Mouse (Mus musculus) heart, embryonic 14.5 days (tissue): ENCODE data around the gene Fkbp10. TPM values are rescaled to one million over a fixed set of nuclear protein-coding genes. Genes with fewer than 3 reads are reported as not detected.

ENCODE experiments used
- ATAC-seq: fragments of 200-750 bp; cut with Nextera tagmentation; 2 replicates; pipeline ENCODE4 v1.8.0; 2017; ENCODE audit warnings: low read depth, moderate TSS enrichment; ENCODE audit not compliant: insufficient number of reproducible peaks, insufficient read depth, low FRiP score
- H3K27ac ChIP-seq, 2 experiments: fragments of 200-500 bp in 1 of 2; fragments of 300-500 bp in 1 of 2; sonication (generic) in 1 of 2; replicated peaks in 1 of 2; 2 replicates each; pipeline ENCODE4 v1.5.1; 2012 to 2014; ENCODE audit warnings: low read depth in 2 of 2, low read length in 2 of 2, control low read depth in 1 of 2, mild to moderate bottlenecking in 1 of 2, mixed read lengths in 1 of 2; ENCODE audit not compliant: control insufficient read depth in 1 of 2, insufficient read depth in 1 of 2
- H3K27me3 ChIP-seq: fragments of 300-500 bp; sonication (generic); 2 replicates; pipeline ENCODE4 v1.6.1; 2014; ENCODE audit warnings: mild to moderate bottlenecking, low read length, control low read depth; ENCODE audit not compliant: control insufficient read depth, insufficient read depth
- H3K36me3 ChIP-seq: fragments of 300-500 bp; sonication (generic); 2 replicates; pipeline ENCODE4 v1.6.1; 2014; ENCODE audit warnings: mild to moderate bottlenecking, control low read depth, low read length, mixed read lengths; ENCODE audit not compliant: control insufficient read depth, insufficient read depth
- H3K4me1 ChIP-seq, 2 experiments: fragments of 200-500 bp in 1 of 2; fragments of 300-500 bp in 1 of 2; sonication (generic) in 1 of 2; 2 replicates each; pipeline ENCODE4 v1.6.1; 2012 to 2014; ENCODE audit warnings: low read length in 2 of 2, control low read depth in 1 of 2, mixed read lengths in 1 of 2; ENCODE audit not compliant: control insufficient read depth in 2 of 2, insufficient read depth in 2 of 2
- H3K4me2 ChIP-seq: fragments of 300-500 bp; sonication (generic); 2 replicates; pipeline ENCODE4 v1.6.1; 2014; ENCODE audit warnings: mild to moderate bottlenecking, low read length
- H3K4me3 ChIP-seq, 2 experiments: fragments of 200-500 bp in 1 of 2; fragments of 300-500 bp in 1 of 2; sonication (generic) in 1 of 2; 2 replicates each; pipeline ENCODE4 v1.5.1; 2012 to 2014; ENCODE audit warnings: low read length in 2 of 2, mild to moderate bottlenecking in 2 of 2, control low read depth in 1 of 2, low read depth in 1 of 2, moderate library complexity in 1 of 2; ENCODE audit not compliant: control insufficient read depth in 1 of 2, insufficient read depth in 1 of 2
- H3K9ac ChIP-seq: fragments of 300-500 bp; sonication (generic); 2 replicates; pipeline ENCODE4 v1.6.1; 2014; ENCODE audit warnings: mild to moderate bottlenecking, low read length
- H3K9me3 ChIP-seq: fragments of 300-500 bp; sonication (generic); 2 replicates; pipeline ENCODE4 v1.6.1; 2016; ENCODE audit warnings: low read length, control low read depth; ENCODE audit not compliant: control insufficient read depth
- WGBS: fragments of 180-500 bp; shearing (Covaris S2); extraction: QIAGEN DNeasy Blood & Tissue Kit; methylation state at CpG from one replicate; pipeline ENCODE4 v1.1.7; 2014; 5-methylcytosine and 5-hydroxymethylcytosine counted together
- polyA plus RNA-seq: library from polyadenylated mRNA; unstranded; fragments of >200 nt; fragmentation: Nextera tagmentation; extraction: Ambion mirVana; gene quantifications from 2 replicates; pipeline ENCODE4 v1.2.1, GENCODE M21; 2014

Gene Fkbp10
- polyA plus RNA-seq, 1 experiment from 2014 or later, result 95.3 TPM

DNA sequence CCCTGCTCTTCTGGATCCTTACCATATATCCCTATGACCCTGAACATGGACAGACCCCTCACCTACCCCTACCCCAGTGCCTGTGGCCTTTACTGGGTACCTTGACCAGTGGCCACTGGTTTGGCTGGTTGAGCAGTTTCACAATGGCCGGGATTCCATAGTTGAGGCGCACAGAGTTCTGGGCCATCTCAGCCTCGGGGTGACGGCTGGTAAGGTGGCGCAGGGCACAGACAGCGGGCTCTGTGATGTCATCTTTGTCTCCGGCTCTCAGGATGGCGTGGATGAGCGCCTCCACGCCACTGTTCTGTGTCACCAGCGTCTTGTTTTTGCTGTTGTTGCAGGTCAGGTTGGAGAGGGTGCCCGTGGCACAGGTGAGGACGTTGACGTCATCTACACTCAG lies 37.5 kb upstream of the Fkbp10 start:
- Histone ChIP-seq H3K9me3 (no peaks in the 10 kb centered on the region), H3K36me3 (peaks cover 99% of the 10 kb centered on the region), H3K27ac (no peak overlapping the region), H3K27me3 (no peaks in the 10 kb centered on the region), H3K4me1 (no peaks in the 10 kb centered on the region), H3K4me2 (no peak overlapping the region), H3K9ac (no peak overlapping the region), H3K4me3 (no peak overlapping the region)
- no peak for ATAC-seq
- 92% methylated on average over 14 of the region's 14 CpGs for WGBS

DNA sequence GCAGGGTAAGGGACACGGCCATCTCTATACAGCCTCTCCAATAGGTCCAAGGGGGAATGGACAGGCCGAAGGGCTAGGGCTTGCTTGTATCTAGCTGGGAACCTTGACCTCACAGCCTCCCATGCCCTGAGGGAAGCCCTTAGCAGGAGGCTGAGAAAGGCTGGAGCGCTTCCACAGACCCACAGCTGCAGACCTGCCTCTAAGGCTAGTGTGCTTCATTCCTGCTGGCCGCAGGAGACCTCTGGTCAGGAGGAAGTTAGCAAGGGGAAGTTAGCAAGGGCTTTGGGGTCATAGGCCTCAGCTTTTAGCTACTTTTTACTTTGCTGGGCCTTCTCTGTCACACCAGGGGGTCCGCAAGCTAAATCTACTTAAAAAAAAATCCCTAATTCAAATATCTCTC lies 37.1 kb upstream of the Fkbp10 start:
- no peak overlapping the region for H3K4me2 ChIP-seq
- peaks cover 99% of the 10 kb centered on the region for H3K36me3 ChIP-seq
- H3K9me3 ChIP-seq, result no peaks in the 10 kb centered on the region
- no peaks in the 10 kb centered on the region for H3K27me3 ChIP-seq
- no peak overlapping the region for H3K27ac ChIP-seq
- ATAC-seq, result no peak
- 92% methylated on average over 5 of the region's 5 CpGs for WGBS
- no peak overlapping the region for H3K9ac ChIP-seq
- H3K4me3 ChIP-seq, result no peak overlapping the region
- H3K4me1 ChIP-seq, result no peaks in the 10 kb centered on the region

DNA sequence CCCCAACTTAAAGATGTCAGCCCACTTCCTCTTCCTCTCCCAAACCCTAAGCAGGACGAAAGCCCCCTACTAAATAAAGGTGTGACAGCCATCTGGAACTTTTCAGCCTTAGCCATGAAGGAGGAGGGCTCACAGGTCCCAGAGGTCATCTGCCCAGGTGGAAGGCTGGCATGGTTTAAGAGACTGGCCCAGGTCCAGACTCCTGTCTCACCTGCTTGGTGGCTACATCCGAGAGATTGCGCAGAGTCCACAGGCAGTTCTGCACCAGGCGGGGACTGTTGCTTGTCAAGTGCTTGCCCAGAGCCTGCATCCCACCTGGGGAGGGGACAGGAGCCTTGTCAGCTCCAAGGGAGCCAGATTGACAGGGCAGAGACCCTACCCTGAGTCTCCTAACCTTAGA lies 36.2 kb upstream of the Fkbp10 start:
- peaks cover 99% of the 10 kb centered on the region for H3K36me3 ChIP-seq
- 76% methylated on average over 4 of the region's 4 CpGs for WGBS
- H3K4me3 ChIP-seq, result no peak overlapping the region
- H3K4me1 ChIP-seq, result no peaks in the 10 kb centered on the region
- ATAC-seq, result no peak
- no peaks in the 10 kb centered on the region for H3K9me3 ChIP-seq
- H3K27me3 ChIP-seq, result no peaks in the 10 kb centered on the region
- no peak overlapping the region for H3K27ac ChIP-seq
- H3K9ac ChIP-seq, result no peak overlapping the region
- H3K4me2 ChIP-seq, result no peak overlapping the region

DNA sequence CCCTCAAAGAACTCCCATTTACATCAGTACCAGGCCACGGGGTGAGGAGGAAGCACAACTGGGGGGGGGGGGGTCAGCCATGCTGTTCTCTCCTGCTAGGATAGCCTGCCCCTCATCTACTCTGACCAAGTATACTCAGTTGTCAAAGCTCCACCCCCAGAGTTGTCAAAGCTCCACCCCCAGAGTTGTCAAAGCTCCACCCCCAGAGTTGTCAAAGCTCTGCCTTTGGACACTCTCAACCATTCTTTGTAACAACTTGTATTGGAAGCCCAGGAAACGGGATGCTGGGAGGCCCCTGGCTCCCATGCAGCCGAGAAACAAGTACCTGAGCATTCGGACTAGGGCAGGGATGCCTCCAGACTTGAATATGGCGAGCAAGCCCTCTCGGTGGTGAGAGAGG lies 32.8 kb upstream of the Fkbp10 start:
- H3K4me1 ChIP-seq, result peaks cover 13 to 15% of the 10 kb centered on the region in 2 experiments
- H3K27me3 ChIP-seq, result no peaks in the 10 kb centered on the region
- no peak overlapping the region for H3K4me3 ChIP-seq
- no peak overlapping the region for H3K9ac ChIP-seq
- H3K9me3 ChIP-seq, result no peaks in the 10 kb centered on the region
- H3K27ac ChIP-seq, result no peak overlapping the region
- peaks cover 87% of the 10 kb centered on the region for H3K36me3 ChIP-seq
- WGBS, result 76% methylated on average over 6 of the region's 6 CpGs
- H3K4me2 ChIP-seq, result no peak overlapping the region
- ATAC-seq, result no peak

DNA sequence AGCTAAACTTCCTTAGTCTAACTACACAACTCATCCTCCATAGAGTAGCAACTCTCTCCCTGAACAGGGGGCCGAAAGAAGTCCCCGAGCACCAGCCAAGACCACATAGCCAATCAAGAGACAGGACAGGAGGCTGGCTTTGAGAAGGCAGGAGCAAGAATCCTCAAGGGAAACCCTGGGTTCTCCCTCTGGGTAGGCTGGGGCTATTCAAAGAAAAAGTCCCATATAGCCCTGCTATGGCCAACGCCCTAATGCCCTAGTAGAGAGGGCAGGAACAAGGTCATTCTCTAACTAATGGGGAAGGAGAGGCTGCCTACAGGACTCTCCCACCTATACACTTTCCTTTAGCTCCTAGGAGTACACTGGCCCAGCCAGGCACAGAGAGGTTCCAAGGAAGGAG lies 30.5 kb upstream of the Fkbp10 start:
- ATAC-seq, result no peak
- H3K36me3 ChIP-seq, result peaks cover 63% of the 10 kb centered on the region
- WGBS, result 96% methylated on average over 3 of the region's 3 CpGs
- H3K4me3 ChIP-seq, result no peak overlapping the region
- H3K27me3 ChIP-seq, result no peaks in the 10 kb centered on the region
- H3K27ac ChIP-seq, result no peak overlapping the region
- peaks cover 35 to 37% of the 10 kb centered on the region in 2 experiments for H3K4me1 ChIP-seq
- H3K4me2 ChIP-seq, result no peak overlapping the region
- H3K9ac ChIP-seq, result no peak overlapping the region
- H3K9me3 ChIP-seq, result no peaks in the 10 kb centered on the region

DNA sequence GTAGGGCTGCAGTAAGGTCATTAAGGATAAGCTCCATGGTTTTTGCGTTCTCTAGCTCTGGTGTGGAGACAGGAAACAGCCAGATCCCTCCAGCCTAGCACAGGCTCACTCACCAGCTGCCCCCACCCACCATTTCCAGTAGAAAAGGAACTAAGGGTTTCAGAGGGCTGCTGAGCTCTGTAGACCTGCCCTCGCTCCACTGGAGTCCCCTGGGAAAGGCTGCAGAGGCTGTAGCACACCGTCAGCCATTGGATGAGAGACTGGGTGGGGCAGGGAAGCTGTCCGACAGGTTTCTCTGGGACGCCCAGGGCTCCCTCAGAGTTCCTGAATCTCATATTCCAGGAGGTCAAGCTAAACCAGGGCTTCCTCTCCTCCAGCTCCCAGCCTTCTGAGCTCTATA lies 28.9 kb upstream of the Fkbp10 start:
- ATAC-seq, result no peak

DNA sequence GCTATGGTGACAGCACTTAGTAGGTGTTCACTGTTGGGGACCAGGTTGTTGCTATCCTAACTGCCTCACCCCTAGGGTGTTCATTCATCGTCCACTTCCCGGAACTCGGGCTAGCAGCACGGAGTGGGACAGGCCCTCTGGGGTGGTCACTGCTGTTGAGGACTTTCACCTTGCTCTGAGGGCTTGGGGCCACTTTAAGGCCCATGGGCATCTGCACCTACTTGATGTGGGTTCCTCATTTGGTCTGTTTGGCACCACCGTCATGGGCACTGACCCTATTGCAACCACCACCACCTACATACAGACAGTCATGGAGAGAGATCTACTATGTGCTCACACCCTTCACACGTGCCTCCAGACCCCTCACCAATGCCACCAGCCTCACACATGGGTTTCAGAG lies 28.4 kb upstream of the Fkbp10 start:
- WGBS, result 88% methylated on average over 6 of the region's 6 CpGs
- no peaks in the 10 kb centered on the region for H3K9me3 ChIP-seq
- ATAC-seq, result no peak

More for the DNA sequence above, 28.9 kb upstream of the Fkbp10 start:
- Histone ChIP-seq H3K4me2 (no peak overlapping the region), H3K4me1 (peaks cover 50 to 52% of the 10 kb centered on the region in 2 experiments), H3K36me3 (peaks cover 48% of the 10 kb centered on the region), H3K27me3 (no peaks in the 10 kb centered on the region), H3K9ac (no peak overlapping the region), H3K9me3 (no peaks in the 10 kb centered on the region), H3K4me3 (no peak overlapping the region), H3K27ac (peak overlapping the region in 1 of 2 experiments; percentile 86; a peak in 1 of 4 replicates)
- WGBS, result 63% methylated on average over 5 of the region's 5 CpGs

More for the DNA sequence above, 28.4 kb upstream of the Fkbp10 start:
- H3K27me3 ChIP-seq, result no peaks in the 10 kb centered on the region
- H3K9ac ChIP-seq, result peak overlapping the region; percentile 52; the same call in 1 of the 2 replicates
- H3K4me2 ChIP-seq, result peak overlapping the region; percentile 55; the same call in 1 of the 2 replicates
- peaks cover 43% of the 10 kb centered on the region for H3K36me3 ChIP-seq
- peaks cover 53 to 58% of the 10 kb centered on the region in 2 experiments for H3K4me1 ChIP-seq
- H3K27ac ChIP-seq, result peak overlapping the region; percentile 34 to 86; a peak in 3 of 4 replicates
- no peak overlapping the region for H3K4me3 ChIP-seq
